Mouse (Mus musculus) embryonic facial prominence, embryonic 12.5 days (tissue): ENCODE data around the gene Pgbd5. TPM values are rescaled to one million over a fixed set of nuclear protein-coding genes. Genes with fewer than 3 reads are reported as not detected.

Source experiments
- ATAC-seq: fragments of 200-750 bp; cut with Nextera tagmentation; 2 replicates; pipeline ENCODE4 v1.8.0; 2017; ENCODE audit not compliant: insufficient number of reproducible peaks, insufficient read depth, low FRiP score, low TSS enrichment
- H3K27ac ChIP-seq: fragments of 300-500 bp; sonication (generic); 2 replicates; pipeline ENCODE4 v1.5.1; 2016; ENCODE audit warnings: mild to moderate bottlenecking
- H3K27me3 ChIP-seq: fragments of 300-500 bp; sonication (generic); 2 replicates; pipeline ENCODE4 v1.6.1; 2016; ENCODE audit warnings: mild to moderate bottlenecking, moderate library complexity
- H3K36me3 ChIP-seq: fragments of 300-500 bp; sonication (generic); 2 replicates; pipeline ENCODE4 v1.6.1; 2016; ENCODE audit warnings: mild to moderate bottlenecking
- H3K4me1 ChIP-seq: fragments of 300-500 bp; sonication (generic); 2 replicates; pipeline ENCODE4 v1.6.1; 2016
- H3K4me2 ChIP-seq: fragments of 300-500 bp; sonication (generic); replicated peaks from 2 replicates; pipeline ENCODE4 v1.6.1; 2016; ENCODE audit warnings: mild to moderate bottlenecking, moderate library complexity
- H3K4me3 ChIP-seq: fragments of 300-500 bp; sonication (generic); 2 replicates; pipeline ENCODE4 v1.5.1; 2016; ENCODE audit warnings: mild to moderate bottlenecking
- H3K9ac ChIP-seq: fragments of 300-500 bp; sonication (generic); 2 replicates; pipeline ENCODE4 v1.6.1; 2016; ENCODE audit warnings: mild to moderate bottlenecking, moderate library complexity
- H3K9me3 ChIP-seq: fragments of 300-500 bp; sonication (generic); 2 replicates; pipeline ENCODE4 v1.6.1; 2016; ENCODE audit warnings: mild to moderate bottlenecking, moderate library complexity
- WGBS: fragments of 180-500 bp; shearing (Covaris S2); methylation state at CpG from one replicate; pipeline ENCODE4 v1.1.7; 2016; 5-methylcytosine and 5-hydroxymethylcytosine counted together
- polyA plus RNA-seq: library from polyadenylated mRNA; unstranded; fragments of >200 nt; fragmentation: Nextera tagmentation; extraction: Ambion mirVana; gene quantifications from 2 replicates; pipeline ENCODE4 v1.2.1, GENCODE M21; 2016

The Pgbd5 gene
- polyA plus RNA-seq, 1 experiment from 2014 or later = 2.0 TPM

GRCm38 (mm10) chr8:124339742-124340141 is 99.7 kb downstream of the Pgbd5 start:
- Histone ChIP-seq H3K4me3 (no peak overlapping the region), H3K9ac (no peak overlapping the region), H3K27ac (no peak overlapping the region), H3K9me3 (no peaks in the 10 kb centered on the region), H3K27me3 (no peaks in the 10 kb centered on the region), H3K4me2 (no peak overlapping the region), H3K4me1 (peaks cover 4% of the 10 kb centered on the region; the same call in 1 of the 2 replicates), H3K36me3 (peaks cover 83% of the 10 kb centered on the region)
- 81% methylated on average over 3 of the region's 3 CpGs for WGBS
- ATAC-seq = no peak

GRCm38 (mm10) chr8:124336302-124336701 is 103.2 kb downstream of the Pgbd5 start:
- peaks cover 85% of the 10 kb centered on the region for H3K36me3 ChIP-seq

GRCm38 (mm10) chr8:124331706-124332105 is 107.8 kb downstream of the Pgbd5 start:
- Histone ChIP-seq H3K9ac (no peak overlapping the region), H3K9me3 (no peaks in the 10 kb centered on the region), H3K27ac (no peak overlapping the region), H3K4me2 (no peak overlapping the region), H3K36me3 (peaks cover 66% of the 10 kb centered on the region), H3K4me1 (no peaks in the 10 kb centered on the region), H3K27me3 (no peaks in the 10 kb centered on the region), H3K4me3 (no peak overlapping the region)
- no peak for ATAC-seq
- WGBS = 86% methylated on average over 11 of the region's 11 CpGs

More at GRCm38 (mm10) chr8:124336302-124336701, 103.2 kb downstream of the Pgbd5 start:
- 89% methylated on average over 13 of the region's 13 CpGs for WGBS
- Histone ChIP-seq H3K27ac (no peak overlapping the region), H3K27me3 (no peaks in the 10 kb centered on the region), H3K4me2 (no peak overlapping the region), H3K4me1 (peaks cover 4% of the 10 kb centered on the region; the same call in 1 of the 2 replicates), H3K9ac (no peak overlapping the region), H3K9me3 (no peaks in the 10 kb centered on the region), H3K4me3 (no peak overlapping the region)
- ATAC-seq = no peak

- 88% methylated on average over 3 of the region's 3 CpGs for WGBS
- ATAC-seq = no peak
- Histone ChIP-seq H3K9ac (no peak overlapping the region), H3K4me3 (no peak overlapping the region), H3K4me2 (no peak overlapping the region), H3K27ac (no peak overlapping the region), H3K4me1 (no peaks in the 10 kb centered on the region), H3K36me3 (peaks cover 64% of the 10 kb centered on the region), H3K9me3 (no peaks in the 10 kb centered on the region), H3K27me3 (no peaks in the 10 kb centered on the region)
Observed at GRCm38 (mm10) chr8:124331094-124331493, 108.4 kb downstream of the Pgbd5 start.

GRCm38 (mm10) chr8:124330433-124330832 is 109.0 kb downstream of the Pgbd5 start:
- Histone ChIP-seq H3K36me3 (peaks cover 64% of the 10 kb centered on the region), H3K27me3 (no peaks in the 10 kb centered on the region), H3K4me2 (no peak overlapping the region), H3K27ac (no peak overlapping the region; the same call in 1 of the 2 replicates), H3K9me3 (no peaks in the 10 kb centered on the region), H3K4me1 (no peaks in the 10 kb centered on the region), H3K9ac (no peak overlapping the region), H3K4me3 (no peak overlapping the region)
- no peak for ATAC-seq
- 66% methylated on average over 2 of the region's 3 CpGs for WGBS

- H3K4me3 ChIP-seq = no peak overlapping the region
- H3K27ac ChIP-seq = no peak overlapping the region
- no peak for ATAC-seq
- no peak overlapping the region for H3K4me2 ChIP-seq
- H3K9me3 ChIP-seq = no peaks in the 10 kb centered on the region
- peaks cover 61% of the 10 kb centered on the region for H3K36me3 ChIP-seq
- H3K9ac ChIP-seq = no peak overlapping the region
- 65% methylated on average over 10 of the region's 10 CpGs for WGBS
- H3K27me3 ChIP-seq = no peaks in the 10 kb centered on the region
- no peaks in the 10 kb centered on the region for H3K4me1 ChIP-seq
Observed at GRCm38 (mm10) chr8:124329690-124330089, 109.8 kb downstream of the Pgbd5 start.

GRCm38 (mm10) chr8:124328259-124328658 is 111.2 kb downstream of the Pgbd5 start:
- no peak overlapping the region for H3K4me2 ChIP-seq
- no peak for ATAC-seq
- 81% methylated on average over 7 of the region's 7 CpGs for WGBS
- no peaks in the 10 kb centered on the region for H3K27me3 ChIP-seq
- H3K4me1 ChIP-seq = no peaks in the 10 kb centered on the region
- no peak overlapping the region for H3K9ac ChIP-seq
- no peak overlapping the region for H3K27ac ChIP-seq
- no peak overlapping the region for H3K4me3 ChIP-seq
- peaks cover 60% of the 10 kb centered on the region for H3K36me3 ChIP-seq
- no peaks in the 10 kb centered on the region for H3K9me3 ChIP-seq

GRCm38 (mm10) chr8:124323356-124323755 is 116.1 kb downstream of the Pgbd5 start:
- Histone ChIP-seq H3K9ac (no peak overlapping the region), H3K27ac (no peak overlapping the region), H3K4me1 (no peaks in the 10 kb centered on the region), H3K4me2 (no peak overlapping the region), H3K9me3 (no peaks in the 10 kb centered on the region), H3K27me3 (no peaks in the 10 kb centered on the region), H3K4me3 (no peak overlapping the region), H3K36me3 (peaks cover 40% of the 10 kb centered on the region)
- ATAC-seq = no peak
- 96% methylated on average over 14 of the region's 14 CpGs for WGBS

- Histone ChIP-seq H3K27me3 (no peaks in the 10 kb centered on the region), H3K27ac (no peak overlapping the region), H3K4me3 (no peak overlapping the region), H3K9me3 (no peaks in the 10 kb centered on the region), H3K4me2 (no peak overlapping the region), H3K9ac (no peak overlapping the region), H3K36me3 (peaks cover 28% of the 10 kb centered on the region), H3K4me1 (peaks cover 9% of the 10 kb centered on the region)
- 65% methylated on average over 12 of the region's 12 CpGs for WGBS
- no peak for ATAC-seq
Observed at GRCm38 (mm10) chr8:124321227-124321840, 118.1 kb downstream of the Pgbd5 start.

GRCm38 (mm10) chr8:124319316-124319652 is 120.2 kb downstream of the Pgbd5 start:
- Histone ChIP-seq H3K9ac (no peak overlapping the region), H3K4me1 (peaks cover 20% of the 10 kb centered on the region), H3K4me2 (no peak overlapping the region), H3K4me3 (no peak overlapping the region), H3K27ac (no peak overlapping the region), H3K36me3 (peaks cover 13% of the 10 kb centered on the region), H3K9me3 (no peaks in the 10 kb centered on the region), H3K27me3 (no peaks in the 10 kb centered on the region)
- 86% methylated on average over 4 of the region's 4 CpGs for WGBS
- no peak for ATAC-seq
